Mouse (Mus musculus) lung, postnatal 0 days (tissue): Measurements from ENCODE around the gene Ndufaf1. TPM values are rescaled to one million over a fixed set of nuclear protein-coding genes. Genes with fewer than 3 reads are reported as not detected.

ENCODE experiments used
- ATAC-seq: fragments of 200-750 bp; cut with Nextera tagmentation; 2 replicates; pipeline ENCODE4 v1.8.0; 2017; ENCODE audit warnings: moderate library complexity
- DNase-seq: peaks from one replicate; pipeline ENCODE4 v3.0.0-alpha.2; 2016; ENCODE audit warnings: low spot score
- H3K27ac ChIP-seq: fragments of 300-500 bp; sonication (generic); 2 replicates; pipeline ENCODE4 v1.5.1; 2014; ENCODE audit warnings: antibody characterized with exemption, mild to moderate bottlenecking, low read length, mixed read lengths
- H3K27me3 ChIP-seq: fragments of 300-500 bp; sonication (generic); replicated peaks from 2 replicates; pipeline ENCODE4 v1.6.1; 2014; ENCODE audit warnings: low read length, mixed read lengths; ENCODE audit not compliant: insufficient read depth
- H3K36me3 ChIP-seq: fragments of 300-500 bp; sonication (generic); 2 replicates; pipeline ENCODE4 v1.6.1; 2014; ENCODE audit warnings: low read length, mixed read lengths; ENCODE audit not compliant: insufficient read depth
- H3K4me1 ChIP-seq: fragments of 300-500 bp; sonication (generic); 2 replicates; pipeline ENCODE4 v1.6.1; 2014; ENCODE audit warnings: antibody characterized with exemption, low read depth, low read length, mixed read lengths; ENCODE audit not compliant: insufficient read depth
- H3K4me2 ChIP-seq: fragments of 300-500 bp; sonication (generic); replicated peaks from 2 replicates; pipeline ENCODE4 v1.6.1; 2014; ENCODE audit warnings: low read depth, mild to moderate bottlenecking, low read length, moderate library complexity, mixed read lengths
- H3K4me3 ChIP-seq: fragments of 300-500 bp; sonication (generic); 2 replicates; pipeline ENCODE4 v1.5.1; 2014; ENCODE audit warnings: low read depth, low read length
- H3K9ac ChIP-seq: fragments of 300-500 bp; sonication (generic); replicated peaks from 2 replicates; pipeline ENCODE4 v1.6.1; 2014; ENCODE audit warnings: low read depth, mild to moderate bottlenecking
- H3K9me3 ChIP-seq: fragments of 300-500 bp; sonication (generic); 2 replicates; pipeline ENCODE4 v1.6.1; 2016; ENCODE audit warnings: low read length, mixed read lengths
- CTCF ChIP-seq: IDR thresholded peaks from 2 replicates; pipeline ENCODE4 v1.5.1; 2016; ENCODE audit warnings: antibody characterized with exemption, mild to moderate bottlenecking
- EP300 ChIP-seq: IDR thresholded peaks from 2 replicates; pipeline ENCODE4 v1.6.1; 2016; ENCODE audit warnings: antibody characterized with exemption, mild to moderate bottlenecking, control low read depth
- WGBS: fragments of 180-500 bp; shearing (Covaris S2); extraction: QIAGEN DNeasy Blood & Tissue Kit; methylation state at CpG from one replicate; pipeline ENCODE4 v1.1.7; 2014; 5-methylcytosine and 5-hydroxymethylcytosine counted together
- polyA plus RNA-seq: library from polyadenylated mRNA; unstranded; fragments of >200 nt; fragmentation: Nextera tagmentation; extraction: Ambion mirVana; gene quantifications from 2 replicates; pipeline ENCODE4 v1.2.1, GENCODE M21; 2015

The Ndufaf1 gene
- polyA plus RNA-seq, 1 experiment from 2014 or later, result 23.3 TPM

- ATAC-seq, result no peak
- DNase-seq, result no peak
These were observed 33.5 kb upstream of the Ndufaf1 start for GRCm38 (mm10) chr2:119696111-119696510.

GRCm38 (mm10) chr2:119694826-119695225, 32.2 kb upstream of the Ndufaf1 start:
- no peak for TF ChIP-seq CTCF
- no peak for TF ChIP-seq EP300
- no peaks in the 10 kb centered on the region for H3K4me1 ChIP-seq
- H3K9ac ChIP-seq, result no peak overlapping the region
- H3K9me3 ChIP-seq, result no peaks in the 10 kb centered on the region
- H3K27ac ChIP-seq, result no peak overlapping the region
- H3K4me3 ChIP-seq, result no peak overlapping the region
- H3K27me3 ChIP-seq, result no peaks in the 10 kb centered on the region
- DNase-seq (no peak), ATAC-seq (no peak)
- no peak overlapping the region for H3K4me2 ChIP-seq
- WGBS, result 86% methylated on average over 2 of the region's 2 CpGs
- no peaks in the 10 kb centered on the region for H3K36me3 ChIP-seq

More at GRCm38 (mm10) chr2:119696111-119696510, 33.5 kb upstream of the Ndufaf1 start:
- Histone ChIP-seq H3K9me3 (no peaks in the 10 kb centered on the region), H3K4me2 (no peak overlapping the region), H3K27me3 (no peaks in the 10 kb centered on the region), H3K36me3 (no peaks in the 10 kb centered on the region), H3K27ac (no peak overlapping the region), H3K9ac (no peak overlapping the region), H3K4me3 (no peak overlapping the region), H3K4me1 (no peaks in the 10 kb centered on the region)
- TF ChIP-seq EP300, result no peak
- no peak for TF ChIP-seq CTCF
- 41% methylated on average over 1 of the region's 1 CpGs for WGBS

GRCm38 (mm10) chr2:119692003-119692701, 29.5 kb upstream of the Ndufaf1 start:
- Histone ChIP-seq H3K36me3 (no peaks in the 10 kb centered on the region), H3K9me3 (no peaks in the 10 kb centered on the region), H3K4me1 (no peaks in the 10 kb centered on the region), H3K27me3 (no peaks in the 10 kb centered on the region), H3K27ac (no peak overlapping the region), H3K4me3 (no peak overlapping the region), H3K4me2 (no peak overlapping the region), H3K9ac (no peak overlapping the region)
- DNase-seq, result peak; percentile 42
- peak; percentile 78 for ATAC-seq
- no peak for TF ChIP-seq EP300
- TF ChIP-seq CTCF, result peak; percentile 50
- 64% methylated on average over 9 of the region's 9 CpGs for WGBS

GRCm38 (mm10) chr2:119683706-119684105, 21.1 kb upstream of the Ndufaf1 start:
- no peaks in the 10 kb centered on the region for H3K27me3 ChIP-seq
- no peaks in the 10 kb centered on the region for H3K36me3 ChIP-seq
- ATAC-seq (no peak), DNase-seq (no peak)
- no peak overlapping the region for H3K9ac ChIP-seq
- H3K4me2 ChIP-seq, result no peak overlapping the region
- no peaks in the 10 kb centered on the region for H3K4me1 ChIP-seq
- no peak overlapping the region for H3K27ac ChIP-seq
- WGBS, result 100% methylated on average over 1 of the region's 2 CpGs
- TF ChIP-seq EP300 (no peak), CTCF (no peak)
- no peak overlapping the region for H3K4me3 ChIP-seq
- H3K9me3 ChIP-seq, result no peaks in the 10 kb centered on the region

GRCm38 (mm10) chr2:119675831-119676230, 13.2 kb upstream of the Ndufaf1 start:
- DNase-seq (peak; percentile 16), ATAC-seq (no peak)
- TF ChIP-seq EP300, result no peak
- no peak for TF ChIP-seq CTCF
- Histone ChIP-seq H3K9ac (peak overlapping the region; percentile 90), H3K9me3 (no peaks in the 10 kb centered on the region), H3K4me3 (peak overlapping the region; percentile 80), H3K27me3 (no peaks in the 10 kb centered on the region), H3K4me2 (peak overlapping the region; percentile 87), H3K27ac (no peak overlapping the region), H3K36me3 (no peaks in the 10 kb centered on the region), H3K4me1 (no peaks in the 10 kb centered on the region)
- 1% methylated on average over 5 of the region's 5 CpGs for WGBS

GRCm38 (mm10) chr2:119675215-119675784, 12.7 kb upstream of the Ndufaf1 start:
- peak; percentile 64 for DNase-seq
- no peaks in the 10 kb centered on the region for H3K4me1 ChIP-seq
- ATAC-seq, result peak; percentile 86
- peak overlapping the region; percentile 87 for H3K4me2 ChIP-seq
- no peaks in the 10 kb centered on the region for H3K9me3 ChIP-seq
- H3K4me3 ChIP-seq, result peak overlapping the region; percentile 80
- no peak for TF ChIP-seq CTCF
- no peak for TF ChIP-seq EP300
- WGBS, result under 1% methylated on average over 37 of the region's 39 CpGs
- no peaks in the 10 kb centered on the region for H3K27me3 ChIP-seq
- H3K27ac ChIP-seq, result peak overlapping the region; percentile 92
- H3K9ac ChIP-seq, result peak overlapping the region; percentile 90
- H3K36me3 ChIP-seq, result no peaks in the 10 kb centered on the region
